Mouse (Mus musculus) heart, postnatal 4 days (tissue): ENCODE data around the gene Olfr160. TPM values are rescaled to one million over a fixed set of nuclear protein-coding genes. Genes with fewer than 3 reads are reported as not detected.

Experiments
- total RNA-seq, 2 experiments: library from RNA; stranded (reverse); gene quantifications; 2 replicates each; pipeline ENCODE4 v1.2.3; 2021

The Olfr160 gene
- total RNA-seq, 2 experiments from 2014 or later, result not detected

Other genes with a start within 250 kb of the Olfr160 start
- gene Msantd2, start 226.9 kb downstream of the Olfr160 start, total RNA-seq, result 10 to 100 TPM; 15.2 to 20.6 TPM
- 10 to 100 TPM; 88.8 to 91.3 TPM for gene Esam, start 188.2 kb downstream of the Olfr160 start, total RNA-seq
- 1 to 10 TPM; 6.4 to 7.9 TPM for gene Vsig2, start 177.0 kb downstream of the Olfr160 start, total RNA-seq
- gene Nrgn, start 163.3 kb downstream of the Olfr160 start, total RNA-seq, result 1 to 10 TPM; 2.0 to 3.1 TPM
- gene Siae, start 160.6 kb downstream of the Olfr160 start, total RNA-seq, result 1 to 10 TPM; 6.5 to 6.6 TPM
- gene Spa17, start 102.5 kb downstream of the Olfr160 start, total RNA-seq, result 1 to 10 TPM; 2.4 to 4.5 TPM
- 10 to 100 TPM; 60.8 to 61.8 TPM for gene Tbrg1, start 58.9 kb downstream of the Olfr160 start, total RNA-seq
- not detected for gene Panx3, start 47.0 kb downstream of the Olfr160 start, total RNA-seq
- not detected for gene Olfr874, start 28.9 kb upstream of the Olfr160 start, total RNA-seq
- gene Olfr875, start 55.6 kb upstream of the Olfr160 start, total RNA-seq, result not detected
- gene Olfr876, start 86.8 kb upstream of the Olfr160 start, total RNA-seq, result not detected
- gene Olfr877, start 138.0 kb upstream of the Olfr160 start, total RNA-seq, result not detected
- gene Olfr145, start 180.5 kb upstream of the Olfr160 start, total RNA-seq, result not detected
- not detected for gene Olfr878, start 201.6 kb upstream of the Olfr160 start, total RNA-seq